Mouse (Mus musculus): ENCODE measurements around the gene Gtf2a2.
A peak's percentile ranks its signal among the peaks of the same experiment; 100 is the strongest.

Gtf2a2 gene

DNA sequence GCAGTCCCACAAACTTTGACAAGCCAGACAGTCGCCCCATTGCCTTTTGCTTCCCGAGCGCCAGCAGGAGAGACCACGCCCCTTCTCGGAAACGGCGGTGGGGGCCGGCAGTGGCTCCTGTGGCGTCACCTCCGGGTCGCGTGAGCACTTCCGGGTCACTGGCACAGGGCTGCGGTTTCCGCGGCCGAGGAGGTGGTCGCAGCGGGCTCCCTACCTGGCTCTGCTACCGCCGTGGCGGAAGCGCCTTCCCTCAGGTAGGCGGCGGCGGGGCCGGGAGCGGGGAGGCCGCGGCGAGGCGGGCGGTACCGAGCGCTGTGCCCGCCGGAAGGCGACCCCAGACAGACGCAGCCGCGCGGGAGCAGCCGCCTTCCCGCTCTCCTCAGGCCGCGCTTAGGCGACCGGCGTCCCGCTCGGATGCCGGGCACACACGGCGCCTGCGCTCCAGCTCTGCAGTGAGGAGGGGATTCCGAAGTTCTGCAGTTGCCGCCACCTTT lies at the start of gene Gtf2a2:
TSS of gene Gtf2a2 (plus strand) at position 143 of the 494 bp plus-strand sequence.
- peak; percentile 96 for DNase-seq

DNA sequence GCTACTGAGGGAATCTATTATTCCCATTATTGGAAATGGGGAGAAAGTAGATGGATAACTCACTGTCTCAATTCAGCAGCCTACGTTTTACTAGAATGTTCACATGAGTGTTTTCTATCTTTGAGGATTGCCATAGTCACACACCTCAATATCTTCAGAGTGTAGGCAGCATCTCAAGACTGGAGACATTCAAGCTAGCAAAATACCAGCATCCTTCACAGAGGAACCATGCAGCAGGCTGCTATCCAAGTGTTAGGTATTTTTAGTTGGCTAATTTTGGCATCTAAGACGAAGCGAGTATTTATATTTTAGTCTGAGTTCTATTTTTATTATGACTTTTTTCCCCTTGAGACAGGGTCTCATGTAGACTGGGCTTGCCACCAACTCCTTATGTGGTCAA lies 48.0 kb upstream of the Gtf2a2 start:
- no peak for DNase-seq

DNA sequence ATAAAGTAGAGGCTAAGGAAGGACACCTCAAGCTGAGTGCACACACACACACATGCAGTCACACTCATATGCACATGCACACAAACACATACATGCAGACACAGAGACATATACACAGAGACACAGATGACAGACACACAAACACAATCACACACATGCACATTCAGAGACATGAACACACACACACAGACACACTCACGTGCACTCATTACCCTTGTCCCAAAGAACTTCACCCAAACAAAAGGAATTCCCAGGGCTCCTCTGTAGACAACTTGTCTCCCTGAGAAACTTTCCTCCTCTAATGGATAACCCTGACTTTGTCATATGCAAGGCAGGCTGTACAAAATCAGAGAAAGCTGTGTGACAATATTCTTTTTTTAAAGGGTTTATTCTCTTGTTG lies 26.8 kb upstream of the Gtf2a2 start:
- DNase-seq, result no peak

DNA sequence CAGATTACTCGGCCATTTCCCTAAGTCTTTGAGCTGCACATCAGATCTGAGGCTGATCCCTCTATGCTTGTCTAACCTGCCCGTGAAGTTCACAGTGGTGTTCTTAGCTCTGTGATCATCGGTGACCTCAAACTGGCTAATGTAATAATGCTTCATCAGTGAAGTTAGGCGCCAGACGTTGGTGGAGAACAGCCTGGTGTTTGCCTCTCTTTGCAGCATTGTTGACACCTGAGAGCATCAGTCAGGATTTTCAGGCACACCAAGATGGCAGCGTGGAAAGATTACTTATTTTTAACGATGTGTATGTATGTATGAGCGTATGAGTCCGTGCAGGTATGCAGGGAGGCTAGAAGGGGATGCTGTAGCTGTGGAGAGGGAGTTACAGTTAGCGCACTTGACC lies 26.3 kb upstream of the Gtf2a2 start:
- no peak for DNase-seq

DNA sequence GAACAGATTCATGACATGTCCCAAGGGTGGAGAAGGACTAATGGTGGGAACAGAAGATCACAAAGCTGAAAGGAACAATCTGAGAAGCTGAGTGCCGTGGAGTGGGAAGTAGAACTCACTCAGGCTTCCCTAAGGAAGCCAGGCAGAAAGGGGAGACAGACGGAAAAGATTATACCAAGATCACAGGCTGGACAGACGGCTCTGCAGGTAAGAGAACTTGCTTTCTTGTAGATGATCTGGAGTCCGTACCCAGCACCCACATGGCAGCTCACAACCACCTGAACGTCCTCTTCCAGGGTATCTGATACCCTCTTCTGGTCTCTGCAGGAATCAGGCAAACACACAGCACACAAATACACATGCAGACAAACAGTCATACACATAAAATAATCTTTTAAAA lies 25.8 kb upstream of the Gtf2a2 start:
- DNase-seq, result no peak

DNA sequence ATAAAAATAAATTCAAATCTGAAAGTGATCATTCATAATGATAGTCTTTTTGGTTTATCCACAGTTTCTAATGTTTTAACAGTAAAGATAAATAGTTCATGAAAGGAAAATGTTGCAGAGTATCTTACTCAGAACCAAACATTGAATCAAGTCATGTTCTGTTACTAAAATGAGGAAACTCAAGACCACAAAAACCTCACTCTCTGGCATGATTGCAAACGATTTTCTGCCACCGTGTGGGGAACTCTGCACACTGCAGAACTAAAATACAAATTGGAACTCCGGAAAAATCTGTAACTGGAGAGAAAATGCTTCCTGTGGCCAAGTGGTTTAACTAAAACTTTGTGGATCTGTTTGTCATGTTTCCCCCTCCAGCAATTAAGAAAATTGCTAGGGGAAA lies 24.8 kb upstream of the Gtf2a2 start:
- peak; percentile 72 for DNase-seq

DNA sequence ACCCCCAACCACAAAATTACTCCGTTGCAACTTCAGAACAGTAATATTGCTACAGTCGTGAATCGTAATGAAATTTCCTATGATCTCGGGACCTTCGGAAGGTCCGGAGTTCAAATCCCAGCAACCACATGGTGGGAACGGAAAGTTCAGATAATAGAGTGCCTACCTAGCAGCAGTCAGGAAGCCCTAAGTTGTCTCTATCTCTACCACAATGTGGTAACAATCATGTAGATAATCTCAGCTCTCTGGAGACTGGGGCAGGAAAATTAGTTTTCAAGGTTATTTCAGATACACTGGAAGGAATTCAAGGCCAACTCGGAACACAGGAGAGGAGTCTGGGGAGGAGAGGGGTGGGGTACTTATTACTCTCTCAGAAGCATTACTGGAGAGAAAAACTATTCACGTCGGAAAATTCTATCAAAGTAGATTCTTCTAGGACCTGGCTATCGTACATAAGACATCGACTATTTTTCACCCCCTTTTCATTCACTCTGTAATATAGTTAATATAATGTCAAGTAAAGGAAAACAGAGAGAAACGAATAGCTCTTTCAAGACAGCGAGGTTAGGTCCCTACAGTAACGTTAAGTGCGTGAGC lies 23.5 kb upstream of the Gtf2a2 start:
- DNase-seq, result no peak

DNA sequence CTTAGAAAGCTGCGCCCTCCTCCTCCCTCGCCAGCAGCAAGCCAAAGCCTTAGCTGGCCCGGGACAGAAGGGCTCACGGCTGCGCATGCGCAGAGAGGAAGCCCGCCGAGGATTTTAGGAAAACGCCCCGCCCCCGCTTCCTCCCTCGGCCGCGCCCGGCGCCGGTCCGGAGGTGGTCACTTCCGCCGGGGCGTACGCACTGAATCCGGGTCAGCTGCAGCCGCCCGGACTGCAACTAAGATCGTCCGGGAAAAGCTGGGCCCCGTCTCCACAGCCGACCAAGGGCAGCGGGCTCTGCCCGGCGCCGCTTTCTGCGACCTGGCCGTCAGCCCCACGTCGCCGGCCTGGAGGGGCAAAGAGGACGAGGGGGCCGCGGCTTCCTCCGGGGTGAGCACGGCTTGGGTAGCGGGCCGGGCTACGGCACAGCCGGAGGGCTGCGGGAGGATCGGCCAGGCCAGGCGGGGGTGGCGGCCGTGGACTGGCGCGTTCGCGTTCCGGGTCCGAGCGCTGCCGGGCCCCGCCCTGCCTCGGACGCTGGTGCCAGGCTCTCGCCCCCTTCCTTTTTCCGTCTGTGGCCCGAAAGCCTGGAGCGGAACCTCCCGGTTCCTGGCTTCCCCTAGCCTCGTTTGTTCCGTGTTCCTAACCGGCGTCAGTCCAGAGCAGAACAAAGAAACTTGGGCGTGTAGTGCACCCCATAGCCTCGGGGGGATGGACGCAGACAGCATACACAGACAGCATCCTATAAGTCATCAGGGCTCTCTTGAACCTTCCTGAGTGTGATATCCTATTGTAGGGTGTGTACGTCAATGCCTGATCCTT lies 22.8 kb upstream of the Gtf2a2 start, which contains the start of gene Bnip2:
TSS of gene Bnip2 (plus strand) at position 164 of the 819 bp plus-strand sequence.
- DNase-seq, result peak; percentile 98

DNA sequence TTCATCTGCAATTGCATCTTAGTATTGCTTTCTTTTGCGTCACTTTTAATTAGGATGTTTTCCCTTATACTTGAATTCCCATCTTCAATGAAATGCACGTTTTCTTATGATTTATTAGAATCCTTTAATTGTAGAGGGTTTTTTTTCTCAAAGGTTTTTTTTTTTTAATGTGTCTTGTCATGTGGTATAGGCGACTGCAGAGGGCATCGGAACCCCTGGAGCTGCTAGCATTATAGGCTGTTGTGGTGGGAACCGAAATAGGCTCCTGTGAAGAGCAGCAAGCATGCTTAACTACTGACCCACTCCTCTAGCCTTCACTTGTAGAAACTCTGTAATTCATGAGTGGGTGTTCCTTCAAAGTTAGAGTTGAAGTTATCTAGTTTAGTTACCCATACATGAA lies 22.0 kb upstream of the Gtf2a2 start:
- no peak for DNase-seq

DNA sequence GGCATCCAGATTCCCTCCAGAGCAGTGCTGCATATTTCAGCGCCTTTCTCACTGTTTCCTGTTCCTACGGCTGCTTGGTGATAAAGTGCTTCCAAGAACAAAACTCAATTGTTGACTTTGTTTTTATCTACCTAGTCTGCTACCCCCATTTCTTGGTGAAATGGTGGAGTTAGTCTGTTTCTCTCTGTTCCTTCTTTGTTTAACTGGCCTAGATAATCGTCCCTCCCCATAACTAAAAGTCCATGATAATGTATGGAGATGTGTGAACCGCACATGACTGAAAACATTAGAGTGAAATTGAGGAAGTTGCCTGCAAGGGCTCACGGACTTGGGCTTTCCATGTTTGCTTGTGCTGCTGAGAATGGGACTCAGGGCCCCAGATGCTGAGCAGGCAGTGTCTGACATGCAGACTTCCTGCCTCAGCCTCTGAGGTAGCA lies 19.5 kb upstream of the Gtf2a2 start:
- no peak for DNase-seq

DNA sequence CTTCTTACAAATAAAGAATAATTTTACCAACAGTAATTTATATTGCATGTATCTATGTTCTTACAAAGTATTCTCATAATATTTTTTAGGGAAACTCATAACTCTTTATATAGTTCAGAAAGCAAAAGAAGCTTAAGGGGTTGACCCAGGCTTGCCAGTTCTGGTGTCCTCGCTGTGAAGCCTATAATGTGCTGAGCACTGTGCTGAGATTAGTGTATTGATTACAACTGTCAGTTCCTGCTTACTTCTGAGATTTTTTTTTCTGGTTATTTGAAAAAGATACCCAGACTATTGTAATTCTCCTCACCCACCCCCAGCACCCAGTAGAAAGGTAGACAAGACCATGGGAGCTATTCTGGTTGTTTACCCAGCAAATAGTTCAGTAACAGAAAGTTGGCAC lies 18.9 kb upstream of the Gtf2a2 start:
- no peak for DNase-seq

DNA sequence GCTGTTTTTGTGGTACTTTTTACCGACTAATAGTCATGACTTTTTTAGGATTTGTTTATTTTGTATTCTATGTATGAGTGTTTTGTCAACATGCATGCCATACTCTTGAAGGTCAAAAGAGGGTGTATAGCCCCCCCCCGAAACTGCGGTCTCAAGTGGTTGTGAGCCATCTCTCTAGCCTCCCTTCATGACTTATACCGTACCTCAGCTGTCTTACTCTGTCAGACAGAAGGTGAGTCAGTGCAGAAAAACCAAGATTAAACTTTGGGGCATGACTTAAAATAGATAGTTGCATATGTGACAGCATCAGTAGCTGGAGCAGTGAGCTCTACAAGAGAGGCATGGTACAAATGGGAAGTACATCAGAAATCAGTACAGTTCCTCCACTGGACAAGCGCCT lies 17.8 kb upstream of the Gtf2a2 start:
- DNase-seq, result no peak

DNA sequence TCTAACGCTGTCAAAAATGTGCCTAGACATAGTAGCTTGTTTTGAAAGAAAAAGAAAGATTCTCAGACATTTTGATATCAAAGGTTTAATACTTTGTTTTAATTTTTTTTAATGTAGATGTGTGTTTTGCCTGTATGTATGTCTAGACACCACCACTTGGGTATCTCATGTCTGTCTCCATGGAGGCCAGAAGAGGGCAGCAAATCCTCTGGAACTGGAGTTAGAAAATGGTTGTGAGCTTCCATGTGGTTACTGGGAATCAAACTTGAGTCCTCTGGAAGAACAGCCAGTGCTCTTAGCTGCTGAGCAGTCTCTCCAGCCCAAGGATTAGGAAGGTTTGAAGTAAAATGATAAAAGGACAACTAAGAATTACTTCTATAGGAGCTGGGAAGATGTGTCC lies 13.0 kb upstream of the Gtf2a2 start:
- no peak for DNase-seq

DNA sequence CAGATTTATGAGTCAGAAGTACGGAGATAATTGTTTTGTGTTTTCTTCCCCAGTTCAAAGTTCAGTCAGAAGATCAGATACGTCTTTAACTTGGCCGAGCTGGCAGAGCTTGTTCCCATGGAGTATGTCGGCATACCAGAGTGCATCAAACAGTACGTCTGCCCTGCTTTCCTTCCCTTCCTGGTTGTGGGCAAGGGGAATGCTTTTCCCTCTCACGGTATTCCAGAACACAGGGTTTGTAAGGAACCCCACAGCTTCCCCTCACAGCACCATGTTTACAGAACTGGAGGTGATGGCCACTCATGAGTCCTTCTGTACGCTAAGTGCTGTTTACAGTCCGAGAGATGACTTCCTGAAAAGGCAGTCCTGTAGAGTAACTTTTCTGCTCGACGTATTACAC lies 8.8 kb upstream of the Gtf2a2 start:
- no peak for DNase-seq

DNA sequence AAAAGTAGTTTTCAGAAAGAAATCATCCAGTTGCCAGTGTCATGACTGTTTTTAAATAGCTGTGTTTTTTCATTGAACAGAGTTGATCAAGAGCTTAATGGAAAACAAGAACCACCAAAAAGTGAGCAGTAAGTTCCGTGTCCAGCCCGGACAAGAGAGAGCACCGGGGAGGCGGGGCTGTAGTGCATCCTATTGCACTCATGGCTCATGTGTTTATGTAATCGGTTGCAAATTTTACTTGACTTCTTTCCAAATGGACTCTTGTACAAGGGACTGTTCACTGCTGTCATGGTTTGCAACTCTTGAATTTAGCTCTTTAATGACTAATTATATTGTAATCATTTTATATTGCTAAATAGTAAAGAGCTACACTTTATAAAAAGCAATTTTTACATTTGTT lies 5.4 kb upstream of the Gtf2a2 start:
- no peak for DNase-seq

DNA sequence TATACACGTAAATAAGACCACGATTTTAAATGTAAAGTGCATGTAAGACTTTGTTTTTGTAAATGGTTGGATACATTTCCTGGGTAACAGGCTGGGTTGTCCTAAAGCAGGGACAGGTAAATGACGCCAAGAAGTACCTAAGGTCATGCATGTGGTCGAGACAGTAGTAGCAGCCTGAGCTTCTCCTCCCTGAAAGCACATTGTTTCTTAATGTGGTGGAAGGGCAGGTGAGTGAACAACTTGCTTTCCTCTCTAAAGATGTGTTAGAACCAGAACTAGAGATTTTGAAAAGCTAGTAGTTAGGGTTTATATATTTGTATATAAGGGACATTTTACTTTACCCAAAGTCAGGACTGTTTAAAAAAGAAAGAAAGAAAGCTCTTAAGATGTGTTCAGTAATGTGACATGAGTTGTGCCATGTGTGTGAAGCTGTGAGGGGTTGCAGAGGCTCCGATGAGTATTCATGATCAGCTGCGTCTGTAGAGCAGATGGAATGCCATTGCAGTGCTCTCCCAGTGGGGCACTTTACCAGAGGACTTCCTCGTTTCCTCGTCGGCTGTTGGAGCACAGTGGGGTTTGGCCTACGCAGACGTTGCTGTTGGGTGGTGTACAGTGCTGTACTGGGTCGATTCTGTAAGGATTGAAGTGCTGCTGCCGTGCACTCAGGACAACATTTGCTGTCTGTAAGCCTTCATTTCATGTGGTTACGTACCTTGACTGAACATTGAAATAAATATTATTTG lies 4.7 kb upstream of the Gtf2a2 start:
- no peak for DNase-seq

DNA sequence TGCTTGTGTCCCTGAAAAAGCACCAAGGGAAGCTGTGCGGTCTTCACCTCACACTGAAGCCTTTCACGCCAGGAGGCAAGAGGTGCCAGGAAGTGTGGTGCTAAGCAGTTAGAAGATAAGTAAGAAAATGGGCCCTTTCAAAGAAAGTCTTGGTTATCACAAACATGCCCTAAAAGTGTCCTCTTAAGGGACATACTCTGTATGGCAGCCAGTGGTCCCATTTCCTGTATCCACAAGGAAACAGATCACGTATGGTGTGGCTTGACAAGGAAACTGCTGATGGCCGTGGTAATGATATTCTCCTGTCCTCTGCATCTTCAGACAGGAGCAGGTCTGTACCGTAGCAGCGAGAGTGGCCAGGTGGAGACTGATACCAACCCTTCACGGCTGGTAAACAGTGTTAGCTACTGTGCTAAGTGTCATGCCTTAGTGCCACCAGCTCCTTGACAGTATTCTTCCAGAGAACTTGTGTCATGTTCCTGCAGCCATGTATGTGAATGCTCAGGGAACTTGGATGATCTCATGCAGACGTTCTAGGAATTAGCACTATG lies 2.5 kb upstream of the Gtf2a2 start:
- no peak for DNase-seq

DNA sequence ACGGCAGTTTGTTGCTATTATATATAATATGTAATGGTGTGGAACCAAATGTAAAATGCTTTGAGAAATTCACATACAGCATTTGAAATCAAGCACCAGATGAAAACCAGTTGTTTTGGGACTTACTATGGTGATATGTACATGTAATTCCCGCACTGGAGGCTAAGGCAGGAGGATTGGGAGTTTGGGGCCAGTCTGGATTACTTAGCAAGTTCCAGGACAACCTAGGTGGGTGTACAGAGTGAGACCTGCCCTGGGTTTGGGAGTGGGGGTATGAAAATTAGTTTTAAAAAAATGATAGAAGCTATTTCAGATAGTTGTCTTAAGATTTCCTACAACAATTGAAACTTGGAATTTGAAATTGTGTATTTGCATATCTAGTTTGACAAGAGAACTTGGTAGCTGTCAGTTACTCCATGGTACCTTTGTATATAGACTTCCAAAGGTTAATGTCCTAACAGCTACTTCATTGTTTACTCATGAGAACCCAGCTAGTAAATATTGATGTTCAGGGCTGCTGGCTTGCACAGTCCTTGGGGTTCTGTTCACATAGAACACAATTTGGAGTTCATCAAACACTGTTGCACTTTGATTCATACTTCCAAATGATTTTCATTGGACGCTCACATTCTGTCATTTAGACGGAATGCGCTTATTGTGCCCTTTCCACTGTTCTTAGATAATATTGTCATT lies 1.4 kb upstream of the Gtf2a2 start:
- DNase-seq, result no peak

DNA sequence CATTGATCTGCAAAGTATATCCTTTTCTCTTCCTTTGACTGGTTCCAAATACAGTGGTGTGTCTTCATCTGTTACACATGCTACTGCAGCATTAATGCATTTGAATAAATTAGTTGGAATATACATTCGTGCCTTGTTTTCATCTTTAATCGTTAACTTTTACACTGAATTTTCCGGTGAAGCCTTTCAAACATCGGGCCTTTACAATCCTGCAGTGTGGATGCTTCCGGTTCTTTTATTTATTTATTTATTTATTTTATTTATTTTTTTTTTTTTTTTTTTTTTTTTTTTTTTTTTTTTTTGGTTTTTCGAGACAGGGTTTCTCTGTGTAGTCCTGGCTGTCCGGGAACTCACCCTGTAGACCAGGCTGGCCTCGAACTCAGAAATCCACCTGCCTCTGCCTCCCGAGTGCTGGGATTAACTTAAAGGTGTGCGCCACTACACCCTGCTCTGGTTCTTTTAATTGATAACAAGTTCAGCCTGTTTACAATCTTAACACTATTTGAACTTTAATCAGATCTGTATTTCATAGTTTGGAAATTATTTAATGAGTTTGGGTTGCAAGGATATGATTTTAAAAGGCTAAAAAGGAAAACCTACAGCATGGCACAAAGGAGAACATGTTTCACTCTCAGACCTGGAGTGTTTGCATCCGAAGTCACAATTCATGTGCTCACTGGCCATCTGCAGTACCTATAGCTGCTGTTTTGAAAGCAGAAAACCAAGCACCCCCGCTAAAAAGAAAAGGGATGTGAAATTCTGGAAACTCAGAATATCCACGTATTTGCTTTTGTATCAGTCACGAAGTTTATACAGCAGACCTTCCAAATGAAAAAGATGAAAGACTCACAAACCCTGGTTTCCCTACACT lies 578 bp upstream of the Gtf2a2 start:
- DNase-seq, result no peak

DNA sequence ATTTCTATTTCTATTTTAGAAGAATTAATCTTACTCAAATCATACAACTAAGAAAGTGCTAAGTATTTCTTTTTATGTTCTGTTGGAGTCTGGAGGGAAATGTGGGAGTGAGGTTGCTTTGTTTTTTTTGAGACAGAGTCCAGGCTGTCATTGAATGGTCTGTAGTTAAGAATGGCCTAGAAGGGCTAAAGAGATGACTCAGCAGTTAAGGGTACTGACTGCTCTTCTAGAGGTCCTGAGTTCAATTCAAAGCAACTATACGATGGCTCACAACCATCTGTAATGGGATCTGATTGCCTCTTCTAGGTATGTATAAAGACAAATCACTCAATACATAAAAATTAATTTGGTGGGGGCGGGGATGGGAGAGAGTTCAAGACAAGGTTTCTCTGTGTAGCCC lies 3.3 kb downstream of the Gtf2a2 start:
- no peak for DNase-seq

DNA sequence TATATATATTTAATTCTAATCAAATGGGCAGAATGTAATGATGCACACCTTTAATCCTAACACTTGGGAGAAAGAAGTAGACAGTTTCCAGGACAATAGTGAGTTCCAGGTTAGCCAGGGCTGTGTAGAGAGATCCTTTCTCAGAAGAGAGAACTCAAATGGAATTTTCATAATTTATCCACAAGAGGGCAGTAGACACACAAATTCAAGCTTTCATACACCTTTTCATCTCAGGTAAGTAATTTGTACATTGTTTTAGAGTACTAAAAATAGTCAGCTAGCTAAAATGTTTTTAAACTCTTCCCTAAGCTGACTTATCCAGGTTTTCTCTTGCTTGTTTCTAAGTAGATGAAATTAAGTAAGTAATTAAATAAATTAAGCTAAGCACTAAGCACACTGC lies 6.5 kb downstream of the Gtf2a2 start:
- DNase-seq, result no peak

DNA sequence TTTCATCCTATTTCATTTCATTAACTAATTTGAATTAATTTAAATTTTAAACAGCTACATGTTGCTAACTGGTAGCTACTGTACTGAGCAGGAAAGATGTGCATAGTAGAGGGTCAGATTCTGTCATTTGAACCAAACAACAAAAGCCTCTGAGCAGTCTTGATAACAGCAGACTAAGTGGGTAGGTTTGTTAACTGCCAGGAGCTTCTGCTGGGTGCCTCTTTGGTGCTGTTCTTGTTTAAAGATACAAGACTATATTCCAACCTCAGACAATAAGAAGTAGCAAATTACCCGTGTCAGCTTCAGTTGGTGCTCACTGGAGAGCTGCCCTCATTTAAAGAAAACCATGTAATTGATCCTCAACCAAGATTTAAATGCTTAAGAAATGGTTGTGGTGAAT lies 9.3 kb downstream of the Gtf2a2 start:
- no peak for DNase-seq
